Mouse (Mus musculus): ENCODE data around the gene Rab32. TPM values are rescaled to one million over a fixed set of nuclear protein-coding genes. Genes with fewer than 3 reads are reported as not detected.
"Not testable (repeated sequence)": the region's sequence is repeated elsewhere in the genome, so short reads cannot be mapped to it uniquely, and the experiment has no call there.

Gene Rab32
- total RNA-seq (2014; rRNA removed): 20.4 and 31.4 TPM in 2 replicates
- 26.4 and 27.5 TPM in 2 replicates for polyA plus RNA-seq (2012; rRNA removed)

GRCm38 (mm10) chr10:10557570-10558336, at the start of gene Rab32:
Gene Rab32 (minus strand): TSS chr10:10558265.
- TF ChIP-seq CTCF (IDR thresholded peaks at IDR 0.05; ENCODE audit: low read depth, low read length) (peak; percentile 97), POLR2A (IDR thresholded peaks at IDR 0.05; ENCODE audit: extremely low read depth, insufficient read depth, low read length) (0 out of 2 replicates have a peak, but pooled peaks have one; percentile 16)
- WGBS: under 1% methylated on average over 50 of the region's 51 CpGs
- Histone ChIP-seq H3K36me3 (ENCODE audit: control insufficient read depth, insufficient read depth, low read length) (no peaks in the 10 kb centered on the region), H3K79me2 (ENCODE audit: control insufficient read depth, insufficient read depth, low read length) (peaks cover 12% of the 10 kb centered on the region), H3K4me3 (ENCODE audit: insufficient read depth, low read depth, low read length) (peak within 1 kb of the TSS; percentile 91), H3K27ac (replicated peaks; ENCODE audit: insufficient read depth, low read depth, low read length) (peak within 1 kb of the TSS; percentile 89), H3K27me3 (ENCODE audit: control insufficient read depth, insufficient read depth, low read length) (no peaks in the 10 kb centered on the region), H3K9ac (ENCODE audit: low read depth, low read length) (peak within 1 kb of the TSS; percentile 85), H3K4me1 (ENCODE audit: control insufficient read depth, insufficient read depth, low read length) (no peaks in the 10 kb centered on the region; the same call in 1 of the 2 replicates)
- DNase-seq (ENCODE audit: extremely low read depth, low read depth, low spot score): peak; percentile 82

DNA sequence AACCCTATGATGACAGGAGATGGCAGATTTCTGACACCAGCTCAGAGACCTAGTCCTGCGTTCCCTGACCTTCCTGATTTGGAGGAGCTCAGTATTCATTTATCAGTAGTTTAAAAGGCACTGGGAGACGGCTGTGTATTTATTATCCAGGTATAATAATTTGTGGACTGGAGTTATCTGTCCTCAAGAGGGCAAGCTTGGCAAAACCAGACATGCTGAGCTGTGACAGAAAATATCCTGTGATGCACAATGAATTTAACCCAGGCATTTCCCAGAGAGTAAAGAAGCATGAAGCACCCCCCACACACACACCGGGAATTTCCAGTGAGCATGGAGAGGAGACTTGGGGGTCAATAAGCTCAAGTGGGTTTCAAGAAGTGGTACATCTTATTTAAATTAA, 42.7 kb upstream of the Rab32 start:
- H3K27ac ChIP-seq (replicated peaks; ENCODE audit: insufficient read depth, low read depth, low read length): no peak overlapping the region
- H3K27me3 ChIP-seq (ENCODE audit: control insufficient read depth, insufficient read depth, low read length): no peaks in the 10 kb centered on the region
- H3K4me1 ChIP-seq (ENCODE audit: control insufficient read depth, insufficient read depth, low read length): no peaks in the 10 kb centered on the region
- no peaks in the 10 kb centered on the region for H3K36me3 ChIP-seq (ENCODE audit: control insufficient read depth, insufficient read depth, low read length)
- H3K9ac ChIP-seq (ENCODE audit: low read depth, low read length): no peak overlapping the region
- no peak for TF ChIP-seq CTCF (IDR thresholded peaks at IDR 0.05; ENCODE audit: low read depth, low read length)
- TF ChIP-seq POLR2A (IDR thresholded peaks at IDR 0.05; ENCODE audit: extremely low read depth, insufficient read depth, low read length): no peak
- no peak overlapping the region for H3K4me3 ChIP-seq (ENCODE audit: insufficient read depth, low read depth, low read length)
- no peak for DNase-seq (ENCODE audit: extremely low read depth, low read depth, low spot score)
- 80% methylated on average over 3 of the region's 3 CpGs for WGBS
- no peaks in the 10 kb centered on the region for H3K79me2 ChIP-seq (ENCODE audit: control insufficient read depth, insufficient read depth, low read length)

DNA sequence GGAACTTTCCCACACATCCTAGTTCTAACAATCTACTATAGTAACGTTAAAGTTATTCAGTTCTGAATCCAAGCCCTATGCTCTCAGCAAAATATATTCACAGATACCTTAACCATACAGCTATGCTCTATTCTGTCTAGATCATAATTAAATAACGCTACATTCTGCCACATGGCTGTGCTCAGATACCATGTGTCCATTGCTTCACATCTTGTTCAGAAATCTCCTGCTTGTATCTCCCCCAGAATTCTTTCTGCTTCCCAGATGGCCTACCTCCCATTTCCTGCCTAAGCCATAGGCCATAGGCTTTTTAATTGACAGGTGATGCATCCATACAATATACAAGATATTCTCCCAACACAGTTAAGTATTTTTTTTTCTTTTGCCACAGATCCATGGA, 39.4 kb upstream of the Rab32 start:
- not testable (repeated sequence) for H3K27ac ChIP-seq (replicated peaks; ENCODE audit: insufficient read depth, low read depth, low read length); H3K4me1 ChIP-seq (ENCODE audit: control insufficient read depth, insufficient read depth, low read length); H3K36me3 ChIP-seq (ENCODE audit: control insufficient read depth, insufficient read depth, low read length); H3K4me3 ChIP-seq (ENCODE audit: insufficient read depth, low read depth, low read length); DNase-seq (ENCODE audit: extremely low read depth, low read depth, low spot score); H3K79me2 ChIP-seq (ENCODE audit: control insufficient read depth, insufficient read depth, low read length); H3K27me3 ChIP-seq (ENCODE audit: control insufficient read depth, insufficient read depth, low read length); H3K9ac ChIP-seq (ENCODE audit: low read depth, low read length)
- 87% methylated on average over 2 of the region's 2 CpGs for WGBS

DNA sequence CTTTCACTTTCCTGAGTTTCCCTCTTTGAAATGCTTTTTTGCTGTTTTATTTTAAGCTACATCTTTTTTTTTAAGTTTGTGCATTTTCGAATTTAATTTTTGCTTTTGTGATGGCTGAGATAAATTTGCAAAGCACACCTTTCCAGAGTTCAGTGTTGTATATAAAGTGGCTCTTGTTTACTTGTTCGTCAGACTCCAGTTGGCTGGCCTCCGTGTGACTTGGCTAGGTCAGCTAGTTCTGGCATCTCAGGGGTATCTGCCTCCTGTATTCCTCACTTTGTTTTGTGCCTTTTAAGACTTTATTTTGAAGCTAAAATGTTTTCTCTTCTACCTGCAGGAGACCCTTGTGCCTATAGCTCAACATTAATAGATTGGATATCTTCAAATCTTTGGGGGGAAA, 22.7 kb upstream of the Rab32 start:
- WGBS: 15% methylated on average over 3 of the region's 3 CpGs
- H3K4me1 ChIP-seq (ENCODE audit: control insufficient read depth, insufficient read depth, low read length): peaks cover 2% of the 10 kb centered on the region; the same call in 1 of the 2 replicates
- H3K79me2 ChIP-seq (ENCODE audit: control insufficient read depth, insufficient read depth, low read length): no peaks in the 10 kb centered on the region
- no peak overlapping the region for H3K9ac ChIP-seq (ENCODE audit: low read depth, low read length)
- TF ChIP-seq CTCF (IDR thresholded peaks at IDR 0.05; ENCODE audit: low read depth, low read length) (no peak), POLR2A (IDR thresholded peaks at IDR 0.05; ENCODE audit: extremely low read depth, insufficient read depth, low read length) (no peak)
- H3K36me3 ChIP-seq (ENCODE audit: control insufficient read depth, insufficient read depth, low read length): no peaks in the 10 kb centered on the region
- no peaks in the 10 kb centered on the region for H3K27me3 ChIP-seq (ENCODE audit: control insufficient read depth, insufficient read depth, low read length)
- DNase-seq (ENCODE audit: extremely low read depth, low read depth, low spot score): peak; percentile 90
- H3K4me3 ChIP-seq (ENCODE audit: insufficient read depth, low read depth, low read length): no peak overlapping the region
- H3K27ac ChIP-seq (replicated peaks; ENCODE audit: insufficient read depth, low read depth, low read length): no peak overlapping the region

DNA sequence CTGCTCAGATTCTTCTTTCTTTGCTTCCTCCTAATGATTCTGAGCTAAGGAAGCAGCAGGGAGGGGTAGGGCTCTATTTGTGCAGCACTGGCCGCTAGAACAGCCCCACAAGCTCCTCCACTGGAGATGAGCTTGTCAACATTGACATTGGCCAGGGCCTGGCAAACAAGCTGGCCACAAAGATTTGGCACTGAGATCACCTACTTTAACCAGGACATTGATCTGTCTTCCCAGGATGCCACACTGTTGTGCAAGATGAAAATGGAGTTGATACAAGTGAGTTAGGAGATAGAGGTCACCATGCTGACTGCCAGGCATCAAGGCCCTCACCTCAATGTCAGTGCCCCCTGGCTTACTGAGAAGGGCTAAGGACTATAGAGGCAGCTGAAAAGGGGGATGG, 21.8 kb upstream of the Rab32 start:
- peaks cover 2% of the 10 kb centered on the region; the same call in 1 of the 2 replicates for H3K4me1 ChIP-seq (ENCODE audit: control insufficient read depth, insufficient read depth, low read length)
- TF ChIP-seq POLR2A (IDR thresholded peaks at IDR 0.05; ENCODE audit: extremely low read depth, insufficient read depth, low read length): no peak
- TF ChIP-seq CTCF (IDR thresholded peaks at IDR 0.05; ENCODE audit: low read depth, low read length): peak; percentile 10; the same call in 1 of the 2 replicates
- 15% methylated on average over 1 of the region's 1 CpGs for WGBS
- H3K79me2 ChIP-seq (ENCODE audit: control insufficient read depth, insufficient read depth, low read length): no peaks in the 10 kb centered on the region
- DNase-seq (ENCODE audit: extremely low read depth, low read depth, low spot score): peak; percentile 100
- no peak overlapping the region for H3K27ac ChIP-seq (replicated peaks; ENCODE audit: insufficient read depth, low read depth, low read length)
- no peaks in the 10 kb centered on the region for H3K27me3 ChIP-seq (ENCODE audit: control insufficient read depth, insufficient read depth, low read length)
- H3K36me3 ChIP-seq (ENCODE audit: control insufficient read depth, insufficient read depth, low read length): no peaks in the 10 kb centered on the region
- H3K4me3 ChIP-seq (ENCODE audit: insufficient read depth, low read depth, low read length): no peak overlapping the region
- H3K9ac ChIP-seq (ENCODE audit: low read depth, low read length): no peak overlapping the region

- Histone ChIP-seq H3K4me1 (ENCODE audit: control insufficient read depth, insufficient read depth, low read length) (no peaks in the 10 kb centered on the region; the same call in 1 of the 2 replicates), H3K27me3 (ENCODE audit: control insufficient read depth, insufficient read depth, low read length) (no peaks in the 10 kb centered on the region), H3K79me2 (ENCODE audit: control insufficient read depth, insufficient read depth, low read length) (peaks cover 7% of the 10 kb centered on the region; the same call in 1 of the 2 replicates), H3K4me3 (ENCODE audit: insufficient read depth, low read depth, low read length) (0 out of 2 replicates have a peak overlapping the region, but pooled peaks have one; percentile 91), H3K36me3 (ENCODE audit: control insufficient read depth, insufficient read depth, low read length) (no peaks in the 10 kb centered on the region), H3K9ac (ENCODE audit: low read depth, low read length) (no peak overlapping the region), H3K27ac (replicated peaks; ENCODE audit: insufficient read depth, low read depth, low read length) (no peak overlapping the region)
- 24% methylated on average over 5 of the region's 5 CpGs for WGBS
- TF ChIP-seq POLR2A (IDR thresholded peaks at IDR 0.05; ENCODE audit: extremely low read depth, insufficient read depth, low read length) (no peak), CTCF (IDR thresholded peaks at IDR 0.05; ENCODE audit: low read depth, low read length) (no peak)
- no peak for DNase-seq (ENCODE audit: extremely low read depth, low read depth, low spot score)
Measured at GRCm38 (mm10) chr10:10558337-10558711, 259 bp upstream of the Rab32 start.

Measured in liver, adult 2 months (tissue).